Mouse (Mus musculus) kidney, postnatal 4 days (tissue): Measurements from ENCODE around the gene Pnp2.
A peak's percentile ranks its signal among the peaks of the same experiment; 100 is the strongest.
"Not testable (repeated sequence)": the region's sequence is repeated elsewhere in the genome, so short reads cannot be mapped to it uniquely, and the experiment has no call there.

ENCODE experiments used
- DNase-seq, 2 experiments: peaks; one replicate each; pipeline ENCODE4 v3.0.0; 2021; ENCODE audit warnings: mixed read lengths in 2 of 2

Pnp2 gene

DNA sequence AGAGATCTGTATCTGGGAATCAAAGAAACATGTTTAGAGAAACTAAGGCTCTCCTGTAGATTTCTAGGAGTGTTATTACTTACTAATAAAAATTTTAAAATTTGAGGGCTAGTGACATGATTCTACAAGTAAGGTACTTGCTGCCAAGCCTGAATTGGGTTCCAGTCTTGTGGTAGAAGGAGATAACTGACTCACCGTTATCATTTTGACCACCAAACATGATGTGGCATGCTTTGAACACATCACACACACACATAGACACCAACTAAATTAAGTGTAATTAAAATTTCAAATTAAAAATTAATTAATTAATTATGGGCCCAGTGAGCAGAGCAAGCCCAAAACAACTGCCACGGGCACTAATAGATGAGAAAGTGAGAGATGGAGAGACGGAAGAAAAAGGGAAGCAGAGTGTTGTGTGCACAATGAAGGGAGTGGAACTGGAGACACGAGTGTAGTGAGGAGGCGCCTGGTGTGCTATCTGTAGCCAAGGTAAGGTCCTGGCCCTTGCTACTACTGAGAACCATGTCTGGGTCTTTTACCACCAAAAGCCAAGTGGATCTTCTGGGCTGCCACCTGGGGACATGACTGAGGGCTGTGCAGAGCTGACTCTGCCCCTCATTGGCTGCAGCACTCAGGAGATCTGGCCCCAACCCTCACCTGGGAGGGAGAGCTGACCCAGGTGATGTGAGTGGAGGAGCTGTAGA, 2.6 kb downstream of the Pnp2 start:
- DNase-seq = not testable (repeated sequence)

DNA sequence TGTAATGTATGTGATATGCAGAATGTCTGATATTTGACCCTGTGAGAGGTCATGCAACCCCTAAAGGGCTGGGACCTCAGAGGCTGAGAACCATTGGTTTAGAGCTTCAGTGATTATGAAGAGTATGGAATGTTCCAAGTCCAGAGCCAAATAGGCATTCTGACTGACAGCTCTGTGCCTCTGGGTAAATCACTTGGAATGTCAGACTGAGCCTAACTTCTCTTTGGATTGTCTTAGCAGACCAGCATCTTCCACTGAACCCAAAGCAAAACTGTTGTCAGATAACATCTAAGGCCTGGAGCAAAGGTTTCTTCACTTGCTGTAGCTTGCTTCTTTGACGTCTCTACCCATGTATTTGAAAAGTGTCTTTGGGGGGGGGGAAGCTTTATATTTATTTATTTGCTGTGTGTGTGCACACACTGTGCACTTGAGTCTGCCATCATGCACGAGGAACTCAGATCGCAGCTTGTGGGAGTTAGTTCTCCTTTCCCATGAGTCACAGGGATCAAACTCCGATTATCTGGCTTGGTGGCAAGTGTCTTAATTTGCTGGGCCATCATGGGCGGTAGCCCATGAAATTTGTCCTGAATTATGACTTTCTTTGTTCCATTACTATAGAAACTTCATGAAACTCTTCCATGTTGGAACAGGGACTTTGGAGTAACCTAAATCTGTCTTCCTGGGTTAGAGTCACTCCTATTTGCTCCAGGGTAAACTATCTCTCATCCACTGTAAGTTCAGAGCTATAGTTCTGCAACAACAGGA, 12.6 kb downstream of the Pnp2 start:
- no peak for DNase-seq

DNA sequence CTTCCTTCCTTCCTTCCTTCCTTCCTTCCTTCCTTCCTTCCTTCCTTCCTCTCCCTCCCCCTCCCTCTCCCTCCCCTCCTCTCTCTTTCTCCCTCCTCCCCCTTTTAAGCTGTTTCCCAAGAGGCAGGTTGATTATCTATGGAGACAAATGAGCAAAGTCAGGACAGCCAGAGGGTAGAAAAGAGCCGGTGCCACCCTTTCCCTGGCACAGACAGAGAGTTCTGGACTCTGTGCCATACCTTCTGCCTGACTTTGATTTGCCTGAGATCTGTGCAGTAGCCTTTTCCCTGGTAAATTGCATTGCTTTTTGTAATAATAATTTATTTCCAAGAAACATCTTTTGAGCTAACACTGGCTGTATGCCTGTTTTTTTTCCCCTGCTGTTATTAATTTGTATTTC, 13.2 kb downstream of the Pnp2 start:
- DNase-seq = no peak

DNA sequence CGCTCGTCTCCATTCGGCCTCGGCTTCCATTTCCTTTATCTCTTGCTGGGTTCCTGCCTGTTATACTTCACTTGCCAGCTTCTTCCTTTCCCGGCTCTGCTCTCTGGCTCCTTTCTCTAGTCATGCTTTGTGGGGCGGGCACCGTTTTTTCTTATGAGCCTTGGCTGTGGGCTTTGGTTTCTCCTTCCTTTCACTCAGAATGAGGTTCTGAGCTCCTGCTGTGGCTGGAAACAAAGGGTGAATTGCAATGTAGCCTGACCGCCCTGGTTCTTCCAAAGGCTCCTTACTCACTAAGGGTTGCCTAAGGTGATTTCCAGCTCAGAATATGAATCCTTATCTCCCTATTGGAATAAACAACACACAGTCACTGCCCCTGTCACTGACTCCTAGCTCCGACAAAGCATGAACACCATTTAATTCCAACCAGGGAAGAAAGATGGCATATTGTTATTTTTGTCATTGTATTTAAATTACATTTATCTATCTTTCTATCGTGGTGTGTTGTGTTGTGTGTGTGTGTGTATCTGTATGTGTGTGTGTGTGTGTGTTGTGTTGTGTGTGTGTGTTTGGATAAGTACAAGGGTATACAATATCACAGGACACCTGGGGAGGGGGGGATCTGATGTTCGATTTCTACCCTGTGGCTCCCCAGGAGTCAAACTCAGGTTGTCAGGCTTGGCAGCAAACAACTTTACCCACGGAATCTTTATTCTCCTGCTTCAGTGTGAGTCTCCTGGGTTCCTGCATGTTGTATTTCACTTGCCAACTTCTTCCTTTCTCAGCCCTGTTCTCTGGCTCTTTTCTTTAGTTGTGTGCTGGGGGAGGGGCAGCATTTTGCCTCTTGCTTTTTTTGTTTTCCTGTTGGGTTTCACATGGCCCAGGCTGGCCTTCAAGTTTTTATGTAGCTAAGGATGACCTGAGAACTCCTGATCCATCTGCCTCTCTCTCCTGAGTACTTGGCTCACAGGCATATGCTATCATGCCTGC, 14.1 kb downstream of the Pnp2 start:
- DNase-seq = no peak

DNA sequence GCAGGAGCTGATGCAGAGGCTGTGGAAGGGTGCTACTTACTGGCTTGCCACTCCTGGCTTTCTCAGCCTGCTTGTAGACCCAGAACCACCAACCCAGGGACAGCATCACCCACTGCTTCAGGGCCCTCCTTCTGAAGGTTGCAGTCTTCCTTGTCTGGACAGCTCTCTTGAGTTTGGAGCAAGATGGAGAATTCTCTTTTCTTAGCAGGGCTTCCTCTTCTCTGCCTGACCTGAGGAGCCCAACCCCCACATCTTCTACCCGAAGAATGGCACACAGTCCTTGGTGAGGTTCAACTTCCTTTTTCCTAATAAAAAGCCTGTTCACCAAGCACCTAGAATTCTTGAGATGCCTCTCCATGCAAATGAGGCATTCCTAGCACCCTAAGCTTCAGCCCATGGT, 15.0 kb downstream of the Pnp2 start:
- DNase-seq = no peak

DNA sequence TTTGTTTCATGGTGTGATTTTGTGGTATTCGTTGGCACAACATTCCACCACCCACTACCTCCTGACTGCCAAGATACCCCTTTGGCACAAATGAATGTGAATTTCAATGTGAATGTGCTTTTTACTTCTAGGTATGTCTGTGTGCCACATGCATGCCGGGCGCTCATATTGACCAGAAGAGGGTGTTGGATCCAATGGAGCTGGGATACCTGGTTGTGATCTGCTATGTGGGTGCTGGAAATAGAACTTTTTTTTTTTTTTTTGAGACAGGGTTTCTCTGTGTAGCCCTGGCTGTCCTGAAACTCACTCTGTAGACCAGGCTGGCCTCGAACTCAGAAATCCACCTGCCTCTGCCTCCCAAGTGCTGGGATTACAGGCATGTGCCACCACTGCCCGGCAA, 17.3 kb downstream of the Pnp2 start:
- DNase-seq = not testable (repeated sequence)

DNA sequence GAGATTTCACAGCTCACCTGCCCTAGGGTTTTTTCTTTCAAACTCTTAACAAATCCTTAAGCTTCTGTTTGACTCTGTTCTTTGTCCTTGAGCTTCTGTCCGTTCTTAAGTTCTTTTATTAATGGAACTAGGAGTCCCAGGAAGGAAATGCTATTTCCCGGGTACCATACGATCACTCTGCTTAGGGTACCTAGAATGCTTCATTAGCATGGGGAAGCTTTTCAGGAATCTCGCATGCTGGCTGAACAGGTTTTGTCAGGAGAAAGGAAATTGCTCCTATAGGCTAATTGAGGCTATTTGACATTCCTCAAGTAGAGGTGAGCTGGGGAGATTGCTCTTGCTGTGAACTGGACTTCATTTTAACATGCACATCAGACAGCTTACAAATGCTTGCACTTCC, 17.9 kb downstream of the Pnp2 start:
- DNase-seq = no peak

DNA sequence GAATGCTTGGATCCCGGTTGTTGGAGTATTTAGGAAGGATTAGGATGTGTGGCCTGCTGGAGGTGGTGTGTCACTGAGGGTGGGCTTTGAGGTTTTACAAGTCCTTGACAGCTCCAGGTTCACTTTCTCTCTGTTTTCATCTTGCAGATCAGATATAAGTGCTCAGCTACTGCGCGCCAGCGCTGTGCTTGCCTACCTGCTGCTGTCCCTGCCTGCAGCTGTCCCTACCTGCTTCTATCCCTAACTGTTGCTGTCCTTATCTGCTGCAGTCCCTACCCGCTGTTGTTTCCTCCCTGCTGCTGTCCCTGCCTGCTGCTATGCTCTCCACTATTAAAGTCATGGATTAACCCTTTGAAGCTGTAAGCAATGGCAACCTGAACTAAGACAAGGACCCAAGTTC, 19.2 kb downstream of the Pnp2 start:
- no peak for DNase-seq

DNA sequence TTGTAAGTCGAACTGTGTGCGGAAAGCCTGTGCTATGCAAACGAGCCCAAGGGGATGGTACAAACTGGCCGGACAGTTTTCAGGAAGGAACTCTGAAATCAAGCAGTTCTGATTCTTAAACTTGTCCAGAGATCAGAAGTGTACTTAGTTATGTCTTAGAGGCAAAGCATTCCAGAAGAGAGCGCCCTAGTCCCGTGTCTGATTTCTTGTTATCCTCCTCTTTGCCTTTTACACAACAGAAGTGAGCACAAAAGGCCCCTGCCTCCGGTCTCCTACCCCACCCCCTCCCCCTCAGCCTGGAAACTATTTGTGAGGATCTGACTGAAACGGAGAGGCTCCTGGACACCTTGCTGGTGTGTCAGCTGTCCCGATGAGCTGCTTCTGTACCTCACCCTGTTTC, 20.9 kb downstream of the Pnp2 start:
- DNase-seq = peak; percentile 21 to 49

DNA sequence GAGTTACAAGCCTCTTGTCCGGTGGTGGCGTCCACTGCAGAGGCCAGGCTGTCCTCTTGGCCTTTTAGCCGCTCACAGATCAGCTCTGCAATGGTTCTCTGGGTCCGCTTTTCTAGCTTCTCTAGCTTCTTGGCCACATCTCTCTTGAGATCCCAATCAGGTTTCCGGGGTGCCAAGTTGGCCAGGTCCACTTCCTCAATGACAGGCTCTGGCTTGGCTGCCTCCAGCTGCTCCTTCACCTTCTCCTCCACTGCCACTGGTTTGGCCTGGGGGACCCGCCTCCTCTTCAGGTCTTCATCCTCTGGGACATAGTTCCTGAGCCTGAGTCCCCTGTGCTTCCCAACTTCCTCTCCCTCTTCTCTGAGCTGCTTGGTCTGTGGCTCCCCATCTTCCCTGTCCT, 22.7 kb downstream of the Pnp2 start:
- not testable (repeated sequence) for DNase-seq

DNA sequence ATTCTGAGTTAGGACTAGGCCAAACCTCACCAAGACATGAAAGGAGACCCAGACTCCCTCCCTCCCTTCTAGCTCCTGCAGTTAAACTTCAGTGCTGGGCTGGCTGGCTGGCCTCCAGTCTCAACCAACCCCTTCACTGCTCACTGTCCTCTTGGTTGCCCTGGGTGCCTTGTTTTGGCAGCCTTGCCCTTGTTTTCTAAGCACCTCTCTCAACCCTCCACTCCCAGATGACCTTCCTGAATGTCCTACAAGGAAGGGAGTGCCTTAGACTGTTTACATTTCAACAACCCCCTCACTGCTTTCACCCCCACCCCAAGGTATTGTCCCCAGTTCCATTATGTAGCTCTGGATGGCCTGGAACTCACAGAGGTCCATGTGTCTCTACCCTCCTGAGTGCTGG, 23.8 kb downstream of the Pnp2 start:
- peak in 1 of 2 experiments; percentile 19 for DNase-seq

DNA sequence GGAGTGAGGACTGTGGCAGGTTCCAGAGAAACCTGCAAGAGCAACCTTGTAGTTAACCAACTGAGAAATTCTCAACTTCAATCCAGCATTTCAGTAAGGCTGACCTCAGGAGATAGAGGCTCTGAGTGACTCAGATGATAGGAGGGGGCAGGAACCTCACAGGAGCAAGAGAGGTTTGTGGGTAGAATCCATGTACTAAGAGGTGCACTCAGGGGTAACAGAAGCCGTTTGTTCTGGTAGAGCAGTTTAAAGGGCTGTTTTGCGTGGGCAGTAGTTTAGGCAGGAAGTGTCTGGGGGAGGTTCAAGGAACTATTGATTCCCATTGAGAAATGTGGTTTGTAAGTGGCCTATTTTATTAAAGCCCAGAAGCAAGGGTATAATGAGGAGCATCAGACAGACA, 25.4 kb downstream of the Pnp2 start:
- peak in 1 of 2 experiments; percentile 26 for DNase-seq

DNA sequence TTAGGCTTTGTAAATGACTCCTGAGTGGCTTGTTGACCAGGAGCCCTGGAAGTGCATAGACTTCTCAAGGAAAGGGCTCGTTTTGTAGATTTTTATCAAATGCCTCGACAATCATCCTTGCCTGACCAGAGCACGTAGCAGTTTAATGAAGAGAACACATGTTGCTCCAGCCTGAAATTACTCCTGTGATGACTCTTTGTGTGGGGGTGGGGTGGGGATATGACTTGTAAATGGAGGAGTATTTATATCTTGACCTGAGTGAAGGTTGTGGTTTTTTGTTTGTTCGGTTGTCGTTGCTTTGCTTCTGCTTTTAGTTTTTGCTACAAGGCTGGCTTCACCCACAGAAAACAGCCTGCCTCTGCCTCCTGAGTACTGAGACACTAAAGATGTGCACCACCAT, 26.0 kb downstream of the Pnp2 start:
- DNase-seq = no peak

DNA sequence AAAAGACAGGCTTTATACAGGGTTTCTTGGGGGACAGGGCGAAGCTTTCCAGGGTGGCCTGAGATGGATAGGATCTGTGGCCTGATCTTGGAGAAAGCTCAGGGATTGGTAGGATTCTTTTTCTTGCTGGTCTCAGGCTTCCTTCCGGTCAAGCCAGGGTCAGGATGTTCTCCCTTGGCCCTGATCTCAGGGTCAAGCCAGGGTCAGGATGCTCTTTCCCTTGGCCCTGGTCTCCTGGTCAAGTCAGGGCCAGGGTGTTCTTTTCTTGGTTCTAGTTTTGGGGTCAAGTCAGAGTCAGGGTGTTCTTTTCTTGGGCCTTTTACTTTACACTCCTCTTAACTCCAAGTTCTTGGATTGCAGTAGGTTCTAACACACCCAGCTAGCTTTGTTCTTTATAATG, 31.9 kb downstream of the Pnp2 start:
- no peak for DNase-seq

DNA sequence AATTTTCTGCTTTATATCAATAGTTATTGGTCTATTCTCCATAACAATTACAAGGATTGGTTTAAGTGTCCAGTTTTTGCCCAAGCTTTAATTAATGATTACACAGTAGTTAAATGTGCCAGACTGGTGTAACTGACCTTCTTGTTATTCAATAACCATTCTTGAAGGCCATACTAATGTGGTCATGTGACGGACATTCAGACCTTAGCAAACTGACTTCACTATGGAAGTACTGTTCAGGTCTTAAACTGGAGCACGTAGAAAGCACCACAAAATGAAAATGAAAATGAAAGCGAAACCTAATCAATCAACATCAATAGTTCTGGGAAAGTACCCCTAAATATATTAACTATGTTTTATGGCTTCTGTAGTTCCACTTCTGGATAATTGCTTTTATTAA, 35.2 kb downstream of the Pnp2 start:
- no peak for DNase-seq

DNA sequence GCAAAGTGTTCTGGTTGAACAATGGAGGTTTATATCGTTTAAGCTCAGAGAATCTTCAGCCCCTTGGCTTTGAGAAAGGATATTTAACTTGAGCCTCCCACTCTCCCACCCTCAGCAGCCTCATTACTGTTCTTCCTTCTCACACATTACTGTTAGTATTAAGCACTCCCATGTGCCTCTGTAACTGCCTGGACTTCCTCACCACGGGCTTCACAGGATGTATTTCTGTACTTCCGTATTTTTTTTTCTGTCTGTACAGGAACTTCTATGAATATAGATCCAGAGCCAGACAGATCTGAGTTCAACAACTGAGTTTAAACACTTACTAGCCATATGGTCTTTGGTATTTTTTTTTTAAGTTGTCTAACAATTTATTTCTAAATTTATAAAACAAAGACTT, 41.3 kb downstream of the Pnp2 start:
- DNase-seq = no peak

DNA sequence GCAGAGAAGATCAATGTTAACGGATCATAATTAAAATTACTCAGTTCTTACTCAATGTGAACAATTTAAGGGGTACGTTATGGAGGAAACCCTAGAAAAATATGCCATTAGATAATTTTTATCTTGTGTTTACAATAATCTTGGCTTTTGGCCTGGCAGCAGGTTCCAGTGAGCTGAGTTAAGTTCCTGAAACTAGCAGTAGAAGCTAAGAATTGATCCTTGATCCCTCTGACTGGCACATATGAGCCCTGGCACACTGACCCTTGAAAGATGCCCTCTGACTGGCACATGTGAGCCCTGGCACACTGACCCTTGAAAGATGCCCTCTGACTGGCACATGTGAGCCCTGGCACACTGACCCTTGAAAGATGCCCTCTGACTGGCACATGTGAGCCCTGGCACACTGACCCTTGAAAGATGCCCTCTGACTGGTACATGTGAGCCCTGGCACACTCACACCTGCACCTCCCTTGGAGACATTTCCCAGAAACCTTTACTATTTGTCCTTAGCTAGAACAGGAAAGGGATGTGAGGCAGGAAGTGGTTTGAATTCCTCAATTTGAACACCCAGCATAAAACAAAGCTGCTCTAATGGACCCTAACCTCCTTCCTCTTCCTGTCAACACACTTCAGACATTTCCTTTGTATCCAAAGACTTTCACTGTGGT, 42.3 kb downstream of the Pnp2 start:
- DNase-seq = no peak

DNA sequence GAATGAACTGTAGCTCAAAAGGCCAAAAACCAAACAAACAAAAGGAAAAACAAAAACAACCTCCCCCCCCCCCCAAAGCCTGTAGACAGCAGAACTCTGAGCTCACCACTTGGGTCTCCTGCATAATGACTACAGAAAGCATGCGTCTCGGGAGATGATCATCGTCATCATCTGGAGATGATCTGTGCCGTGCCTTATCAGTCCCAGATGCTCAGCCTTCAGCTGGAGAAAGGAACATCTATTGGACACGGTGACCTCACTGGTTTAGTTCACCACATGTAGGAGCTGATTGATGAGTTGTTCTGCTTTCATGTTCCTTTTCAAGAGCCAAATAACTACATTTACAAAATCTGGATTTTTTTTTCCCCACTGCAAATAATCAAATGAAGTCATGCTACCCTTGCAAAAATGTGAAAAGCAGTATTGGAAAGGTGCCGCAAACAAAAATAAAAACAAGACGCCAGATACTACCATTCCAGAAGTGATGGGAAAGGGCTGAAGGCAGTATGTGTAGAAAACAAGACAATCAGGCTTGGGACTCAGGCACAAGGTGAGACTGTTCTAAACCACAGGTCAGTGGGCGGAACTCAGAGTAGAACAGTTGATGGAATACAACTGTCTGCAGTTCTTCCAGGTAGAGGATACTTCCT, 51.5 kb downstream of the Pnp2 start, which contains the start of gene Rnase10:
TSS of gene Rnase10 (plus strand) at position 600 of the 650 bp plus-strand sequence.
- DNase-seq = no peak

DNA sequence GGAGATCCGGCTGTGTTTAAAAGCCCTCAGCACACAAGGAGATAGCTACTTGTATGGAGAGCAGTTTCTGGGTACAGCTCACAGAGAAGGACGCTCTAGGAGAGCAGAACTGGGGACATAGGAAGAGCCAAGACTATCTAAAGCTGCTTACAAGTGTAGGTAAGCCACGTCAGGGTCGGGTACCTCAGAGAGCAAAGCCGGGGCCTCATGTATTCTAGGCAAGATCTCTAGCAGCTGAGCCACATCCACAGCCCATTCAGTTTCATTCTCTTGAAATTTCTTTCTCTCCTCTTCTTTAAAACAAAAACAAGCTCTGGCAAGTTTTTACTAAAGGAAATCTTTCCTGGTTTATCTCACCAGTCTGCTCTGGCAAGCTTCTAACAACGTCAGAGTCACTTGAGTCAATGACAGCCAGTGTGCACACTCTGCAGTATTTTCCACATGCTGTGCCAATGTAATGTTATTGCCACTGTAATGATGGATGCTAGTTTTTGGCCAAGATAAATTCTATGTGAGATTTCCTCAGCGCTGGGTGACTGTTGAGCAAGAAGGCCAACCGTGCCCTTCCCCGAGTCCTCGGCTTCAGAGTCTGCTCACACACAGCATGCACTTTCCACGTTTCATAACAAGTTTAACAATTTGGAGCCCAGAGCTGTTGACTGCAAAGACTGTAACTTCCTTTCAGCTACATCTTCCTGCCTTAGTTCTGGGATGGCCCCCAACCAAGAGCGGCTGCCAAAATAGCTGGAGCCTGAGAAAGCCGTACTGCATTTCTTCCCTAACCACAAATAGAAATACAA, 52.3 kb downstream of the Pnp2 start:
- DNase-seq = peak; percentile 39 to 69

DNA sequence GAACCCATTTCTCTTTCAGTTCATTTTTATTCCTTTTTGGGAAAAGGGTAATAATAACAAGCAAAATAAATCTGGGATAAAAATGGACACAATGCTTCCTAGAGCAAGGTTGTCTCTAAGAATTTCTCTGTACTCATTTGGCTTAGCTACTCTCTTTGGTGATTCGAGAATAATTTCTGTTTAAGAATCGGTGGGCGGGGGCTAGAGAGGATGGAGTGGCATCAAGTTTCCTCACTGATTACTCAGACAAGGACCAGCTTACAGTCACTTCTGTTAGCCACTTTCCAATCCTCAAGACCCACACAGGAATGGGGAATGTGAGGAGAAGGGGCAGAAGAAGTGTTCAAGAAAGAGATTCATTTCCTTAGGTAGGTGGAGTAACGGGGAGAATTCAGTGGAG, 53.0 kb downstream of the Pnp2 start:
- DNase-seq = no peak

DNA sequence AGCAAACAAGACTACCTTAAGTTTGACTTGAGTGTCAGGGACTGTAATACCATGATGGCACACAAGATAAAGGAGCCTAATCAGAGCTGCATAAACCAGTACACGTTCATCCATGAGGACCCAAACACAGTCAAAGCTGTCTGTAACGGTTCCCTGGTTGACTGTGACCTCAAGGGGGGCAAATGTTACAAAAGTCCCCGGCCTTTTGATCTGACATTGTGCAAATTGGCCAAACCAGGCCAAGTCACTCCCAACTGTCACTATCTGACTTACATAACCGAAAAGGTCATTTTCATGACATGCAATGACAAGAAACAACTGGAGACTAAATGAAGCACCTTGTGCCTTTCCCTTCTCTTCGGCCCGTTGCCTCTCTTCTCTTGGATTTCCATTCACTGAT, 53.8 kb downstream of the Pnp2 start:
- no peak for DNase-seq
